Mouse (Mus musculus) colon, adult 2 months (tissue): Measurements from ENCODE around the gene Fgf7. TPM values are rescaled to one million over a fixed set of nuclear protein-coding genes. Genes with fewer than 3 reads are reported as not detected.

ENCODE experiments used
- polyA plus RNA-seq: library from polyadenylated mRNA; depleted of rRNA; stranded (reverse); fragments of >200 nt; gene quantifications from 2 replicates; pipeline ENCODE4 v1.2.3, GENCODE M21; 2012; rRNA removed

Gene Fgf7
- polyA plus RNA-seq: 3.4 and 5.6 TPM in 2 replicates

GRCm38 (mm10) chr2:126034379-126035005 is at the start of gene Fgf7:
Fgf7 (plus strand) TSS chr2:126034658.

Other genes with a start within 250 kb of the Fgf7 start
- 19.6 and 20.8 TPM in 2 replicates for gene Galk2, start 175.5 kb upstream of the Fgf7 start, polyA plus RNA-seq
- 2.2 and 3.9 TPM in 2 replicates for gene Cops2, start 175.5 kb upstream of the Fgf7 start, polyA plus RNA-seq
- not detected in 2 replicates for gene Fam227b, start 117.3 kb downstream of the Fgf7 start, polyA plus RNA-seq
- 1.5 and 1.6 TPM in 2 replicates for gene Dtwd1, start 117.5 kb downstream of the Fgf7 start, polyA plus RNA-seq
- not detected in 2 replicates for gene Gm17555, start 180.4 kb downstream of the Fgf7 start, polyA plus RNA-seq